Mouse (Mus musculus) erythroblast, embryonic 14.5 days (primary cell): Measurements from ENCODE around the gene Insig2.

ENCODE experiments used
- GATA1 ChIP-seq: IDR thresholded peaks from 2 replicates; pipeline ENCODE4 v1.6.1; 2012; ENCODE audit warnings: low read length, inconsistent platforms, mixed read lengths
- TAL1 ChIP-seq: IDR thresholded peaks from 3 replicates; pipeline ENCODE4 v1.6.1; 2012; ENCODE audit warnings: low read length, inconsistent platforms, mixed read lengths

GRCm38 (mm10) chr1:121328193-121328555, 4.2 kb downstream of the Insig2 start:
- no peak for TF ChIP-seq TAL1
- TF ChIP-seq GATA1 = no peak
